Mouse (Mus musculus): ENCODE results near the gene Tmc4. TPM values are rescaled to one million over a fixed set of nuclear protein-coding genes. Genes with fewer than 3 reads are reported as not detected.

The Tmc4 gene
- polyA plus RNA-seq, 1 experiment: 2.9 TPM

- no peak for TF ChIP-seq CTCF (IDR thresholded peaks at IDR 0.05; ENCODE audit: control insufficient read depth, insufficient read depth, insufficient replicate concordance, low read depth, low read length)
- TF ChIP-seq POLR2A (IDR thresholded peaks at IDR 0.05; ENCODE audit: control insufficient read depth, low read depth, low read length): no peak
- no peaks in the 10 kb centered on the region for H3K27me3 ChIP-seq (ENCODE audit: control insufficient read depth, insufficient read depth, low read length)
- peaks cover 21% of the 10 kb centered on the region for H3K4me1 ChIP-seq (ENCODE audit: control insufficient read depth, insufficient read depth, low read length)
- peak within 1 kb of the TSS; percentile 87 for H3K4me3 ChIP-seq (ENCODE audit: control insufficient read depth, low read depth, low read length)
- H3K36me3 ChIP-seq (ENCODE audit: control insufficient read depth, insufficient read depth, low read length): no peaks in the 10 kb centered on the region
- H3K27ac ChIP-seq (ENCODE audit: control insufficient read depth, insufficient read depth, low read depth, low read length): peak within 1 kb of the TSS; percentile 78
Observed at GRCm38 (mm10) chr7:3692382-3692986, 15.1 kb upstream of the Tmc4 start, which contains the start of gene Tsen34. Gene Tsen34 (plus strand): TSS chr7:3692863.

GRCm38 (mm10) chr7:3691919-3692318, 14.6 kb upstream of the Tmc4 start:
- H3K27ac ChIP-seq (ENCODE audit: control insufficient read depth, insufficient read depth, low read depth, low read length): no peak overlapping the region

GRCm38 (mm10) chr7:3685400-3686187, 8.2 kb upstream of the Tmc4 start:
- Histone ChIP-seq H3K36me3 (ENCODE audit: control insufficient read depth, insufficient read depth, low read length) (no peaks in the 10 kb centered on the region), H3K4me1 (ENCODE audit: control insufficient read depth, insufficient read depth, low read length) (peaks cover 6% of the 10 kb centered on the region), H3K27ac (ENCODE audit: control insufficient read depth, insufficient read depth, low read depth, low read length) (no peak overlapping the region), H3K27me3 (ENCODE audit: control insufficient read depth, insufficient read depth, low read length) (no peaks in the 10 kb centered on the region), H3K4me3 (ENCODE audit: control insufficient read depth, low read depth, low read length) (peak overlapping the region; percentile 3)
- TF ChIP-seq POLR2A (IDR thresholded peaks at IDR 0.05; ENCODE audit: control insufficient read depth, low read depth, low read length) (no peak), CTCF (IDR thresholded peaks at IDR 0.05; ENCODE audit: control insufficient read depth, insufficient read depth, insufficient replicate concordance, low read depth, low read length) (no peak)

More at GRCm38 (mm10) chr7:3691919-3692318, 14.6 kb upstream of the Tmc4 start:
- Histone ChIP-seq H3K4me3 (ENCODE audit: control insufficient read depth, low read depth, low read length) (peak overlapping the region; percentile 87), H3K27me3 (ENCODE audit: control insufficient read depth, insufficient read depth, low read length) (no peaks in the 10 kb centered on the region), H3K36me3 (ENCODE audit: control insufficient read depth, insufficient read depth, low read length) (no peaks in the 10 kb centered on the region), H3K4me1 (ENCODE audit: control insufficient read depth, insufficient read depth, low read length) (peaks cover 21% of the 10 kb centered on the region)
- TF ChIP-seq POLR2A (IDR thresholded peaks at IDR 0.05; ENCODE audit: control insufficient read depth, low read depth, low read length) (no peak), CTCF (IDR thresholded peaks at IDR 0.05; ENCODE audit: control insufficient read depth, insufficient read depth, insufficient replicate concordance, low read depth, low read length) (no peak)

GRCm38 (mm10) chr7:3684698-3685097, 7.3 kb upstream of the Tmc4 start:
- H3K27ac ChIP-seq (ENCODE audit: control insufficient read depth, insufficient read depth, low read depth, low read length): no peak overlapping the region
- no peak overlapping the region for H3K4me3 ChIP-seq (ENCODE audit: control insufficient read depth, low read depth, low read length)
- H3K4me1 ChIP-seq (ENCODE audit: control insufficient read depth, insufficient read depth, low read length): peaks cover 6% of the 10 kb centered on the region
- H3K27me3 ChIP-seq (ENCODE audit: control insufficient read depth, insufficient read depth, low read length): no peaks in the 10 kb centered on the region
- no peak for TF ChIP-seq POLR2A (IDR thresholded peaks at IDR 0.05; ENCODE audit: control insufficient read depth, low read depth, low read length)
- H3K36me3 ChIP-seq (ENCODE audit: control insufficient read depth, insufficient read depth, low read length): no peaks in the 10 kb centered on the region

GRCm38 (mm10) chr7:3683908-3684550, 6.7 kb upstream of the Tmc4 start:
- no peaks in the 10 kb centered on the region for H3K27me3 ChIP-seq (ENCODE audit: control insufficient read depth, insufficient read depth, low read length)
- peaks cover 6% of the 10 kb centered on the region for H3K4me1 ChIP-seq (ENCODE audit: control insufficient read depth, insufficient read depth, low read length)
- no peak overlapping the region for H3K27ac ChIP-seq (ENCODE audit: control insufficient read depth, insufficient read depth, low read depth, low read length)
- H3K36me3 ChIP-seq (ENCODE audit: control insufficient read depth, insufficient read depth, low read length): no peaks in the 10 kb centered on the region
- H3K4me3 ChIP-seq (ENCODE audit: control insufficient read depth, low read depth, low read length): peak overlapping the region; percentile 27; the same call in 1 of the 2 replicates
- TF ChIP-seq CTCF (IDR thresholded peaks at IDR 0.05; ENCODE audit: control insufficient read depth, insufficient read depth, insufficient replicate concordance, low read depth, low read length) (no peak), POLR2A (IDR thresholded peaks at IDR 0.05; ENCODE audit: control insufficient read depth, low read depth, low read length) (no peak)

GRCm38 (mm10) chr7:3676371-3676770, 982 bp downstream of the Tmc4 start:
- no peaks in the 10 kb centered on the region for H3K27me3 ChIP-seq (ENCODE audit: control insufficient read depth, insufficient read depth, low read length)
- H3K4me3 ChIP-seq (ENCODE audit: control insufficient read depth, low read depth, low read length): no peak overlapping the region
- TF ChIP-seq CTCF (IDR thresholded peaks at IDR 0.05; ENCODE audit: control insufficient read depth, insufficient read depth, insufficient replicate concordance, low read depth, low read length) (no peak), POLR2A (IDR thresholded peaks at IDR 0.05; ENCODE audit: control insufficient read depth, low read depth, low read length) (no peak)
- H3K27ac ChIP-seq (ENCODE audit: control insufficient read depth, insufficient read depth, low read depth, low read length): no peak overlapping the region
- peaks cover 4% of the 10 kb centered on the region for H3K4me1 ChIP-seq (ENCODE audit: control insufficient read depth, insufficient read depth, low read length)
- no peaks in the 10 kb centered on the region for H3K36me3 ChIP-seq (ENCODE audit: control insufficient read depth, insufficient read depth, low read length)

- H3K27ac ChIP-seq (ENCODE audit: control insufficient read depth, insufficient read depth, low read depth, low read length): no peak overlapping the region
- no peaks in the 10 kb centered on the region for H3K27me3 ChIP-seq (ENCODE audit: control insufficient read depth, insufficient read depth, low read length)
- no peak for TF ChIP-seq CTCF (IDR thresholded peaks at IDR 0.05; ENCODE audit: control insufficient read depth, insufficient read depth, insufficient replicate concordance, low read depth, low read length)
- TF ChIP-seq POLR2A (IDR thresholded peaks at IDR 0.05; ENCODE audit: control insufficient read depth, low read depth, low read length): no peak
- H3K36me3 ChIP-seq (ENCODE audit: control insufficient read depth, insufficient read depth, low read length): no peaks in the 10 kb centered on the region
- peaks cover 8% of the 10 kb centered on the region for H3K4me1 ChIP-seq (ENCODE audit: control insufficient read depth, insufficient read depth, low read length)
- no peak overlapping the region for H3K4me3 ChIP-seq (ENCODE audit: control insufficient read depth, low read depth, low read length)
Observed at GRCm38 (mm10) chr7:3675228-3675548, 2.2 kb downstream of the Tmc4 start.

All from testis, adult 2 months (tissue).